In genomic region chr4:58491742-58492141, GRCm38 (mm10) we compare ENCODE assay signal across 18 mouse cellular contexts.
"Had no signal": no experiment of that assay in that cellular context is flagged by ENCODE, and none has a peak within 500 bp of the region (broad histone marks: within the 10 kb centered on the region; RNA-seq: fewer than 3 reads in every experiment).

No protein-coding gene starts in this region.

- DNase-seq: kidney, adult 11 months; kidney, adult 8-10 months; kidney, postnatal 14 days; left cerebral cortex, postnatal 4 days; liver, postnatal 0 days; lung, embryonic 14.5 days; thymus, adult 2 months; thymus, postnatal 25 days had no signal

- H3K4me2 ChIP-seq: kidney, embryonic 15.5 days; limb, embryonic 12.5 days; limb, embryonic 15.5 days; liver, embryonic 11.5 days; lung, embryonic 14.5 days; midbrain, embryonic 12.5 days; midbrain, embryonic 15.5 days; neural tube, embryonic 12.5 days had no signal

- H3K27ac ChIP-seq: kidney, embryonic 15.5 days; limb, embryonic 12.5 days; limb, embryonic 15.5 days; liver, embryonic 14.5 days; macrophage; midbrain, embryonic 12.5 days; midbrain, embryonic 15.5 days; neural tube, embryonic 12.5 days had no signal

- H3K4me1 ChIP-seq: midbrain, embryonic 12.5 days; midbrain, embryonic 15.5 days; neural tube, embryonic 12.5 days had no signal

- H3K9ac ChIP-seq: kidney, embryonic 15.5 days; limb, embryonic 12.5 days; limb, embryonic 15.5 days; liver, embryonic 14.5 days; liver, postnatal 0 days; lung, embryonic 14.5 days; midbrain, embryonic 12.5 days; midbrain, embryonic 15.5 days; neural tube, embryonic 12.5 days had no signal

- H3K27me3 ChIP-seq: kidney, embryonic 15.5 days; limb, embryonic 12.5 days; limb, embryonic 15.5 days; midbrain, embryonic 12.5 days; midbrain, embryonic 15.5 days; neural tube, embryonic 12.5 days had no signal

- ATAC-seq: liver, postnatal 0 days; lung, postnatal 0 days; midbrain, embryonic 15.5 days had no signal

- H3K9me3 ChIP-seq: kidney, embryonic 15.5 days; limb, embryonic 12.5 days; limb, embryonic 15.5 days; midbrain, embryonic 12.5 days; midbrain, embryonic 15.5 days; neural tube, embryonic 12.5 days had no signal

- H3K36me3 ChIP-seq: midbrain, embryonic 12.5 days; midbrain, embryonic 15.5 days; neural tube, embryonic 12.5 days had no signal

- H3K4me3 ChIP-seq: kidney, embryonic 15.5 days; limb, embryonic 12.5 days; limb, embryonic 15.5 days; midbrain, embryonic 12.5 days; midbrain, embryonic 15.5 days; neural tube, embryonic 12.5 days had no signal
